Mouse (Mus musculus) spleen, postnatal 0 days (tissue): Measurements from ENCODE around the gene Psmd9. TPM values are rescaled to one million over a fixed set of nuclear protein-coding genes. Genes with fewer than 3 reads are reported as not detected.

ENCODE experiments used
- polyA plus RNA-seq: library from polyadenylated mRNA; unstranded; fragments of >200 nt; fragmentation: Nextera tagmentation; extraction: Ambion mirVana; gene quantifications from 2 replicates; pipeline ENCODE4 v1.2.1, GENCODE M21; 2015

Gene Psmd9
- polyA plus RNA-seq, result 130 and 142 TPM in 2 replicates

GRCm38 (mm10) chr5:123169284-123169683 is at the start of gene Psmd9:
Gene Psmd9 (plus strand): TSS chr5:123169413.

DNA sequence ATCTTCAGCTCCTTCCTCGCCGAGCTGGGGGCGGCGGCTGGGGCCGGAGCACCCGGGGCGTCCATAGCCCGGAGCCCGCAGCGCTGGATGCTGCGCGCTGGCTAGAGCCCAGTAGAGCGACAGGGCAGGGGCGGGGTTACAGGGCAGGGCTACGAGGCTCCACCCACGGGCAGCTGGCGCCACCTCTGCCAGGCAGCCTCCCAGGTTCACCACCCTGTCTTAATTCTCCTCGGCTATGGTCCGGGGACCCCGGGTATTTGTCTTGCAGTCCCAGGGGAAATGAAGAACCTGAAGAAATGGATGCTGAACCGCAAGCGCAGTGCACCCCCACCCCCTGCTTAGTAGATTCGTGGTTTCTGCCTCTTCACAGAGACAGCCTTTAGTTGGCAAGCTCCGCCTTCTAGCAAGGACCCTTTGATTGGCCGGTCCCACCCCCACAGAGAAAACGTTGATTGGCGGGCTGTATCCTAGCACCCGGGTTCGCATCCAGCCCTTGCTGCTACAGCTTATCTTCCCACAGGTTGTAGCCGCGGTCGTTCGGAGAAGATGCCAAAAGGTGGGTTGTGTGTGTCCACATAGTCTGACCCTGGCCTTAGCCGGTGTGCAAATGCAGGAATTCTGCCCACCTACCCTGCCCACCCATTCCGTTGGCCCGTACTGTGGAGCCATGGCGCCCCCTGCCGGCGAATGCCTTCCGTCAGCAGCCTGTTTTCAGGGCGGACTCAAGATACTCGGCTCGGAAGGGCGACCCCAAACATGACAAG is 36.7 kb upstream of the Psmd9 start, which contains the start of gene Rhof:
Rhof (minus strand) TSS at position 385 of the 764 bp plus-strand sequence.

DNA sequence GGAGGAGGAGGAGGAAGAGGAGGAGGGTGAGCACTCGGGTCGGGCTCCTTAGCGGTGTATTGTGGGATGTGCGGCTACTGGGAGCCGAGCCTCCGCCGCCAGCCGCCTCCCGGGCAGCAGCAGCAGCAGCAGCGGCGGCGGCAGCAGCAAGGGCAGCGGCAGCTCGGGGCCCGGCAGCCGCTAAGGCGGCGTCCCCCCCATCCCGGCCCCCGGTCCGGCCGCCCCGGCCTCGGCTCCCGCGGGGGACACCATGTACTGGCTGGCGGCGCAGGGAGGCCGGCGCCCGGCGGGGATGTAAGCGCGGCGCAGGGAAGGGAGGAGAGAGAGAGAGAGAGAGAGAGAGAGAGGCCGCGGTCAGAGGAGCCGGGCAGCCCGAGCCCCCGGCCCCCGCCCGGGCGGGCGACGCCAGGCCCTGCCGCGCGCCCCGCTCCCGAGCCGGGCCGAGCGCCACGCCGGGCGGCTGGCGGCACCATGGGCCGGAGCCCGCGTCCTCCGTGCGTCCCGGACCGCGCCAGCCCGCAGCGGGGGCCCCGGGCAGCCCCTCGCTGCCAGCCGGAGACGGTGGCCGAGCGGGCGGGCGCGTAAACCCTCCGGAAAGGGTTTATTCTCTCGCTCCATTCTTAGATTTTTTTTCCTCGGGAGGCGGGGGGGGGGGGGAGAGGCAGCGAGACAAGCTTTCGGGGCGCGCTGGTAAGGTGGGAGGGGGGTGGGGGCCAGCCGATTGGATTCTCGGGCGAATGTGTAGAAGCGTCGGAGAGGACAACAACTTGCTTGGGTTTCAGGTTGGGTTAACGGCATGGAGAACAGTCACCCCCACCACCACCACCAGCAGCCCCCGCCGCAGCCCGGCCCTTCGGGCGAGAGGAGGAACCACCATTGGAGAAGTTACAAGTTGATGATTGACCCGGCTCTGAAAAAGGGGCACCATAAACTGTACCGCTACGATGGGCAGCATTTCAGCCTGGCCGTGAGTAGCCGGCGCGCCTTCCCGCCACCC is 26.8 kb upstream of the Psmd9 start, which contains the start of gene Setd1b:
Setd1b (plus strand) TSS at position 33 of the 997 bp plus-strand sequence.

DNA sequence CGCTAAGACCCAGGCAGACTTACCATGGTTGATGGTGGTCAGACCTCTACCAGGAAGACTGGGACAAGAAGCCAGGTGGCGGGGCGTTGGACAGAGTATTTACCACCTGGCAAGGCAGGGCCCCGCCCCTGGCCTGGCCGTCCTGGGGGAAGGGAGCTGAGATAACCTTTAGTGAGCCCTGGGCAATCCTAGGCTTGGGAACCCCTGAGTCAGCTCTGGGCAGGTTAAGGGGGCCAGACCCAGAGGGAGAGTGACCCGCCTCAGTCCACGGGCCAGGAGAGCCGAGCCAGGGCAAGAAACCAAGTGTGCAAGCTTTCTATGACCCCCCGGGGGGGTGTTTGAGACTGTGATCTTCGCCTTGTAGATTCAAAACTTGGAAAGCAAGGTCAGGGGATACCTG is 13.4 kb downstream of the Psmd9 start, which contains the start of gene Hpd:
Hpd (minus strand) TSS at position 77 of the 400 bp plus-strand sequence.

GRCm38 (mm10) chr5:123251834-123252233 is 82.6 kb downstream of the Psmd9 start, which contains the start of gene Wdr66:
Gene Wdr66 (plus strand): TSS chr5:123252102.

Other genes starting within 250 kb of the Psmd9 start
- gene Kdm2b, start 179.6 kb upstream of the Psmd9 start, polyA plus RNA-seq, result 20.1 and 22.7 TPM in 2 replicates
- 18.6 and 26.4 TPM in 2 replicates for gene Orai1, start 154.3 kb upstream of the Psmd9 start, polyA plus RNA-seq
- gene Morn3, start 122.4 kb upstream of the Psmd9 start, polyA plus RNA-seq, result 1.8 and 1.9 TPM in 2 replicates
- 27.5 and 36.0 TPM in 2 replicates for gene Tmem120b, start 101.0 kb upstream of the Psmd9 start, polyA plus RNA-seq
- gene Rhof, start 36.7 kb upstream of the Psmd9 start, polyA plus RNA-seq, result 3.5 and 4.3 TPM in 2 replicates
- gene Setd1b, start 27.2 kb upstream of the Psmd9 start, polyA plus RNA-seq, result 8.2 and 8.9 TPM in 2 replicates
- 0.42 and 0.76 TPM in 2 replicates for gene Hpd, start 13.3 kb downstream of the Psmd9 start, polyA plus RNA-seq
- 0.18 and 0.38 TPM in 2 replicates for gene Wdr66, start 82.7 kb downstream of the Psmd9 start, polyA plus RNA-seq
- gene Bcl7a, start 174.4 kb downstream of the Psmd9 start, polyA plus RNA-seq, result 9.9 and 11.7 TPM in 2 replicates
- 7.2 and 8.4 TPM in 2 replicates for gene Mlxip, start 225.4 kb downstream of the Psmd9 start, polyA plus RNA-seq